Mouse (Mus musculus) liver, adult 2 months (tissue): ENCODE measurements around the gene Trappc13.

ENCODE experiments used
- CTCF ChIP-seq: fragments of 200-500 bp; IDR thresholded peaks from 2 replicates; pipeline ENCODE4 v1.5.1; 2011; ENCODE audit warnings: low read depth, low read length, control low read depth
- POLR2A ChIP-seq: fragments of 200-500 bp; IDR thresholded peaks from 2 replicates; pipeline ENCODE4 v1.6.1; 2011; ENCODE audit warnings: low read length, control low read depth; ENCODE audit not compliant: insufficient read depth; ENCODE audit errors: extremely low read depth

GRCm38 (mm10) chr13:104132561-104132960, 45.7 kb downstream of the Trappc13 start:
- no peak for TF ChIP-seq CTCF
- TF ChIP-seq POLR2A: no peak
